Mouse (Mus musculus): ENCODE data around the gene Slc5a11.

Gene Slc5a11

GRCm38 (mm10) chr7:123212316-123212715 is 2.3 kb upstream of the Slc5a11 start:
- DNase-seq (ENCODE audit: low spot score), result no peak

GRCm38 (mm10) chr7:123215138-123215537 is 558 bp downstream of the Slc5a11 start:
- DNase-seq (ENCODE audit: low spot score), result no peak

GRCm38 (mm10) chr7:123217448-123218354 is 3.1 kb downstream of the Slc5a11 start:
- no peak for DNase-seq (ENCODE audit: low spot score)

- no peak for DNase-seq (ENCODE audit: low spot score)
These were observed 4.0 kb downstream of the Slc5a11 start for GRCm38 (mm10) chr7:123218620-123219019.

GRCm38 (mm10) chr7:123219781-123220632 is 5.4 kb downstream of the Slc5a11 start:
- DNase-seq (ENCODE audit: low spot score), result no peak

GRCm38 (mm10) chr7:123220633-123220942 is 6.0 kb downstream of the Slc5a11 start:
- DNase-seq (ENCODE audit: low spot score), result no peak

- DNase-seq (ENCODE audit: low spot score), result no peak
These were observed 9.5 kb downstream of the Slc5a11 start for GRCm38 (mm10) chr7:123224076-123224475.

- DNase-seq (ENCODE audit: low spot score), result no peak
These were observed 10.6 kb downstream of the Slc5a11 start for GRCm38 (mm10) chr7:123225159-123225558.

- no peak for DNase-seq (ENCODE audit: low spot score)
These were observed 20.9 kb downstream of the Slc5a11 start for GRCm38 (mm10) chr7:123235449-123235848.

GRCm38 (mm10) chr7:123238621-123239020 is 24.0 kb downstream of the Slc5a11 start:
- no peak for DNase-seq (ENCODE audit: low spot score)

- DNase-seq (ENCODE audit: low spot score), result no peak
These were observed 25.5 kb downstream of the Slc5a11 start for GRCm38 (mm10) chr7:123240064-123240463.

GRCm38 (mm10) chr7:123242241-123242640 is 27.7 kb downstream of the Slc5a11 start:
- DNase-seq (ENCODE audit: low spot score), result no peak

- peak; percentile 67 for DNase-seq (ENCODE audit: low spot score)
These were observed 30.3 kb downstream of the Slc5a11 start for GRCm38 (mm10) chr7:123244833-123245232.

- no peak for DNase-seq (ENCODE audit: low spot score)
These were observed 32.0 kb downstream of the Slc5a11 start for GRCm38 (mm10) chr7:123246504-123247084.

GRCm38 (mm10) chr7:123248166-123248565 is 33.6 kb downstream of the Slc5a11 start:
- DNase-seq (ENCODE audit: low spot score), result no peak

GRCm38 (mm10) chr7:123251343-123251742 is 36.8 kb downstream of the Slc5a11 start:
- DNase-seq (ENCODE audit: low spot score), result no peak

GRCm38 (mm10) chr7:123253396-123253795 is 38.8 kb downstream of the Slc5a11 start:
- DNase-seq (ENCODE audit: low spot score), result no peak

GRCm38 (mm10) chr7:123254196-123254970 is 39.8 kb downstream of the Slc5a11 start:
- DNase-seq (ENCODE audit: low spot score), result no peak

GRCm38 (mm10) chr7:123258103-123258502 is 43.5 kb downstream of the Slc5a11 start:
- DNase-seq (ENCODE audit: low spot score), result no peak

- no peak for DNase-seq (ENCODE audit: low spot score)
These were observed 58.5 kb downstream of the Slc5a11 start for GRCm38 (mm10) chr7:123273056-123273455.

GRCm38 (mm10) chr7:123276568-123276967 is 62.0 kb downstream of the Slc5a11 start:
- DNase-seq (ENCODE audit: low spot score), result no peak

- no peak for DNase-seq (ENCODE audit: low spot score)
These were observed 65.2 kb downstream of the Slc5a11 start for GRCm38 (mm10) chr7:123279797-123280196.

Measured in testis, postnatal 14 days (tissue).